Mouse (Mus musculus): Measurements from ENCODE around the gene Crybb2. TPM values are rescaled to one million over a fixed set of nuclear protein-coding genes. Genes with fewer than 3 reads are reported as not detected.

Crybb2 gene
- polyA plus RNA-seq, 1 experiment from 2014 or later: not detected

DNA sequence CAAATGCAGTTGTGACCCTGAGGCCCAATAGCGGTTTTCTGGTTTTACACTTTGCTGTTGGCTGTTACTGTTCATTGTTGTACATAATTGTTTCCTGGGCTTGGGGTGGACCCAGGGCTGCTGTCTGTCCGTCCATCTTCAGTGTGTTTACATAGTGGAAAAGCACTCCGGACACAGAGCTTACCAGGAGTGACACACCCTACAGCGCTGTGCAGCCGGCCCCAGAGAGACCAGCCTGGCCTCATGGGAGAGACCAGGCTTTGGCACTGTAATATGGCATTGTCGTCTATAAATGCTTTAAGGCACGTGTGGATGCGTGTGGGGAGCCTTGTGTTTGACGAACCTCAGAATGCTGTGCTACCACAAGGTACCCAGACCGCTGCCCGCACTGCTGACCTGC is 30.5 kb upstream of the Crybb2 start:
- Histone ChIP-seq H3K9ac (ENCODE audit: low read depth, low read length) (no peak overlapping the region), H3K9me3 (ENCODE audit: control insufficient read depth, low read length) (no peaks in the 10 kb centered on the region), H3K4me3 (ENCODE audit: low read depth, low read length) (no peak overlapping the region), H3K4me2 (replicated peaks; ENCODE audit: low read depth, low read length) (no peak overlapping the region), H3K4me1 (replicated peaks; ENCODE audit: control insufficient read depth, insufficient read depth, low read length) (no peaks in the 10 kb centered on the region), H3K27me3 (ENCODE audit: control insufficient read depth, insufficient read depth, low read length) (no peaks in the 10 kb centered on the region), H3K36me3 (ENCODE audit: control insufficient read depth, insufficient read depth, low read length) (no peaks in the 10 kb centered on the region), H3K27ac (ENCODE audit: low read depth, low read length) (no peak overlapping the region)
- 88% methylated on average over 11 of the region's 11 CpGs for WGBS
- ATAC-seq (ENCODE audit: low FRiP score): no peak
- no peak for DNase-seq (ENCODE audit: low spot score)

DNA sequence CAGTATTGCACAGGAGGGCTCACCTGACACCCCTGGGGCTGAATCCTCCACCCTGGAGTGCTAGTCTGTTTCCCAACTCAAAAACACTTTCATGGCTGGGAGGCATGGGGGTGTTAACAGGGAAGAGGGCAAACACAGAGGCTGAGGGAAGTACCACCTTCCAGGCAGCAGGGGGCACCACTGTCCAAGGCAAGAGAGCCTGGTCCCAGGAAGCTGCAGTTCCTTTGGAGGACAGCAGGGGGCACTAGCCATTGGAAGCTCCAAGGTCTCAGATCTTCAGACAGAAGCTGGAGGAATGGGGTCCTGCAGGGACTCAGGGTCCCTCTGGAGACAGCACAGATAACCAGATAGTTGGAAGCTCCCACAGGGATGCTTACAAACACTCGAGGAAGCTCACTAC is 29.6 kb upstream of the Crybb2 start:
- Histone ChIP-seq H3K27me3 (ENCODE audit: control insufficient read depth, insufficient read depth, low read length) (no peaks in the 10 kb centered on the region), H3K36me3 (ENCODE audit: control insufficient read depth, insufficient read depth, low read length) (no peaks in the 10 kb centered on the region), H3K9ac (ENCODE audit: low read depth, low read length) (no peak overlapping the region), H3K4me1 (replicated peaks; ENCODE audit: control insufficient read depth, insufficient read depth, low read length) (no peaks in the 10 kb centered on the region), H3K9me3 (ENCODE audit: control insufficient read depth, low read length) (no peaks in the 10 kb centered on the region), H3K27ac (ENCODE audit: low read depth, low read length) (no peak overlapping the region), H3K4me3 (ENCODE audit: low read depth, low read length) (no peak overlapping the region), H3K4me2 (replicated peaks; ENCODE audit: low read depth, low read length) (no peak overlapping the region)
- DNase-seq (ENCODE audit: low spot score) (peak; percentile 96), ATAC-seq (ENCODE audit: low FRiP score) (no peak; the same call in 1 of the 2 replicates)
- whole genome bisulfite sequencing: 23% methylated on average over 1 of the region's 1 CpGs

DNA sequence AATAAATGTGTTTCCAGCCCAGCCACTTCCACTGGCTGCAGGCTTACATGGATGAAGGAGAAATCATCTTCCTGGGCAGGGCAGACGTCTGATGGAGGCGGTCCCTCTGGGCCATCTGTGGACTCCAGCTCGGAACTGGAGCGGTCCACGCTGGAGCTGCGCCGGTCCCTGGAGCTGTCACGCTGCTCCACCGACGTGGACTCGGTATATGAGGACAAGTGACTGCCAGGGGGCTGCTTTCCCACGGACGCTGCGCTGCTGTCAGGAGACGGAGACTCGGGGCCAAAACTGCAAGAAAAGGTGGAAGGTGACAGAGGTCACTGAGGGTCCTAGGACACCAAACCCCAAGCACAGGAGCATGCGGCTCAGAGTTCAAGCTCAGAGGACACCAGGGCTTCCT is 27.6 kb upstream of the Crybb2 start:
- no peak overlapping the region for H3K4me3 ChIP-seq (ENCODE audit: low read depth, low read length)
- no peak overlapping the region for H3K4me2 ChIP-seq (replicated peaks; ENCODE audit: low read depth, low read length)
- WGBS: 88% methylated on average over 17 of the region's 17 CpGs

DNA sequence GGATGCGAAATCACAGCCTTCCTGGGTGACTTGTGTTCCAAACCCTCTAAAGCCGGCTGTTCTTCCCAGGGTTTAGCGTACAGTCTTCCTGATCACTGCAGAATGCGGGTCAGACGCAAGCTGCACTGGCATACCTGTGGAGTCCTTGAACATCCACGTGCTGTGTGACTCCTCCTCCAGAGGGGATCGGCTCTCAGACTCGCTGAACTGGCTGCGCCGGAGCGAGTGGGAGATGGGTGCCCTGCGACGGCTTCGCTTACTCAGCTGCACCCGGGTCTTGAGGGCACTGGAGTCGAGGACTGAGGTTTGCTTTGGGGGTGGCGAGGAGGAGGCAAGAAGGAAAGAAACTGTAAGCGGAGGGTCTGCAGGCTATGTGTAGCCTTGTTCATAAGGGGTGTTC is 25.5 kb upstream of the Crybb2 start:
- ATAC-seq (ENCODE audit: low FRiP score) (no peak), DNase-seq (ENCODE audit: low spot score) (no peak)
- no peak overlapping the region for H3K27ac ChIP-seq (ENCODE audit: low read depth, low read length)
- no peaks in the 10 kb centered on the region for H3K36me3 ChIP-seq (ENCODE audit: control insufficient read depth, insufficient read depth, low read length)
- H3K9ac ChIP-seq (ENCODE audit: low read depth, low read length): no peak overlapping the region
- no peaks in the 10 kb centered on the region for H3K9me3 ChIP-seq (ENCODE audit: control insufficient read depth, low read length)
- 90% methylated on average over 18 of the region's 18 CpGs for WGBS
- H3K4me2 ChIP-seq (replicated peaks; ENCODE audit: low read depth, low read length): no peak overlapping the region
- no peaks in the 10 kb centered on the region for H3K27me3 ChIP-seq (ENCODE audit: control insufficient read depth, insufficient read depth, low read length)
- H3K4me1 ChIP-seq (replicated peaks; ENCODE audit: control insufficient read depth, insufficient read depth, low read length): no peaks in the 10 kb centered on the region
- H3K4me3 ChIP-seq (ENCODE audit: low read depth, low read length): no peak overlapping the region

More for the DNA sequence above, 27.6 kb upstream of the Crybb2 start:
- ATAC-seq (ENCODE audit: low FRiP score) (no peak), DNase-seq (ENCODE audit: low spot score) (no peak)
- Histone ChIP-seq H3K9me3 (ENCODE audit: control insufficient read depth, low read length) (no peaks in the 10 kb centered on the region), H3K9ac (ENCODE audit: low read depth, low read length) (no peak overlapping the region), H3K27me3 (ENCODE audit: control insufficient read depth, insufficient read depth, low read length) (no peaks in the 10 kb centered on the region), H3K27ac (ENCODE audit: low read depth, low read length) (no peak overlapping the region), H3K4me1 (replicated peaks; ENCODE audit: control insufficient read depth, insufficient read depth, low read length) (no peaks in the 10 kb centered on the region), H3K36me3 (ENCODE audit: control insufficient read depth, insufficient read depth, low read length) (no peaks in the 10 kb centered on the region)

DNA sequence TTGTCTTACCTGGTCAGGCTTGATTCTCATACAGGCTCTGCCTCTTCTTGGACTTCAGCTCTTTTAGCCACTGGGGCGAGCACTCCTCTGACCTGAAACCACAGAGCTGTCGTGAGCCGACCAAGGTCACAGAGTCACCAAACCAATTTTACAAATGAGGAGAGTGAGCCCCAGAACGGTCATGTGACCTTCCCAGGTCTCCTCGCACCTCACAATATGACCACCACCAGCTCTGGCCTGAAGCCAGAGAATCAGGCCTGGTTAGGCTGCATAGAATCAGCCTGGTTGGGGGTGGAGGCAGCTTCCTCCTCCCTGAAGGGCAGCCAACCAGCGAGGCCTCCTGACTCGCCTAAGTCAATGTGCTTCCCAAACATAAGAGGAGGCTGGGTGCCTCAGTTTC is 22.5 kb upstream of the Crybb2 start:
- Histone ChIP-seq H3K9me3 (ENCODE audit: control insufficient read depth, low read length) (no peaks in the 10 kb centered on the region), H3K4me1 (replicated peaks; ENCODE audit: control insufficient read depth, insufficient read depth, low read length) (no peaks in the 10 kb centered on the region), H3K4me2 (replicated peaks; ENCODE audit: low read depth, low read length) (no peak overlapping the region), H3K9ac (ENCODE audit: low read depth, low read length) (no peak overlapping the region), H3K27me3 (ENCODE audit: control insufficient read depth, insufficient read depth, low read length) (no peaks in the 10 kb centered on the region), H3K4me3 (ENCODE audit: low read depth, low read length) (no peak overlapping the region), H3K36me3 (ENCODE audit: control insufficient read depth, insufficient read depth, low read length) (no peaks in the 10 kb centered on the region), H3K27ac (ENCODE audit: low read depth, low read length) (no peak overlapping the region)
- no peak for DNase-seq (ENCODE audit: low spot score)
- 86% methylated on average over 7 of the region's 7 CpGs for WGBS
- ATAC-seq (ENCODE audit: low FRiP score): no peak

DNA sequence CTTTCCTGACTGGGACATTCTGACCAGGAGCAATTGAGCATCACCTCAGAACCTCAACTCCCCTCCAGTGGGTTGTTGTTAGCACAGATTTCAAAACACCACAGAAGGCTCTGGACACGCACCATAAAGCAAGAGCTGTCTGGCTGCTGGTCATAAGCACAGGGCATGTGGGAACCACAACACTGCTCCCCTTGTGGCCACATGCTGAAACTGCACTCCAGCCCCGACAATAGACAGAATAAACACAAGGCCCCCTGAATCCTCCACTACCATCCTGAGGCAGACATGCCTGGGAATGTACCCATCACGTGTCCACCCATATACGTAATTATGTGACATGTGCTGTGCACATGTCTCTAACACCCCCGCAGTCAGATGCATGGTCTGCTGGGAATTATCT is 21.2 kb upstream of the Crybb2 start:
- WGBS: 70% methylated on average over 5 of the region's 5 CpGs
- ATAC-seq (ENCODE audit: low FRiP score) (peak; percentile 19; the same call in 1 of the 2 replicates), DNase-seq (ENCODE audit: low spot score) (peak; percentile 79)
- Histone ChIP-seq H3K27ac (ENCODE audit: low read depth, low read length) (no peak overlapping the region), H3K4me3 (ENCODE audit: low read depth, low read length) (no peak overlapping the region), H3K9ac (ENCODE audit: low read depth, low read length) (no peak overlapping the region), H3K4me1 (replicated peaks; ENCODE audit: control insufficient read depth, insufficient read depth, low read length) (no peaks in the 10 kb centered on the region), H3K4me2 (replicated peaks; ENCODE audit: low read depth, low read length) (no peak overlapping the region), H3K36me3 (ENCODE audit: control insufficient read depth, insufficient read depth, low read length) (no peaks in the 10 kb centered on the region), H3K27me3 (ENCODE audit: control insufficient read depth, insufficient read depth, low read length) (no peaks in the 10 kb centered on the region), H3K9me3 (ENCODE audit: control insufficient read depth, low read length) (no peaks in the 10 kb centered on the region)

DNA sequence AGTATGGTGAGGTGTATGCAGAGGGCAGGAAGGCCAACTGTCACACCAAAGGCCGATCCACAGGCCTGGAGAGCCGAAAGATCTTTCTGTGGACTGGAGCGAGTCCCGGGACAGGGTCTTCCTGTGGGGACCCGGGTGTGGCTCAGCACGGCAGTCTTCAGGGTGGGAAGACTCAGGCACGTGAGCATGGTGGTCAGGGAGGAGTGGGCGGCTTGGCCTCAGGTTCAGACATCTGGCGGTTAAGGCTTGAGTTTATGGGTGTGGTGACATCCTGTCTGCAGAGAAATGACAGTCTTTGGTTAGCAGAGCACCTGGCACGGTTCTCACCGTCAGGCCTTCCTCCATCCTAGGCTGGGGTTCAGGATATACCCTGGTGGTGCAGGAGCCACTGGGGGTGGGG is 20.8 kb upstream of the Crybb2 start:
- Histone ChIP-seq H3K36me3 (ENCODE audit: control insufficient read depth, insufficient read depth, low read length) (no peaks in the 10 kb centered on the region), H3K4me2 (replicated peaks; ENCODE audit: low read depth, low read length) (no peak overlapping the region), H3K4me3 (ENCODE audit: low read depth, low read length) (no peak overlapping the region), H3K9me3 (ENCODE audit: control insufficient read depth, low read length) (no peaks in the 10 kb centered on the region), H3K4me1 (replicated peaks; ENCODE audit: control insufficient read depth, insufficient read depth, low read length) (no peaks in the 10 kb centered on the region), H3K27ac (ENCODE audit: low read depth, low read length) (no peak overlapping the region), H3K27me3 (ENCODE audit: control insufficient read depth, insufficient read depth, low read length) (no peaks in the 10 kb centered on the region), H3K9ac (ENCODE audit: low read depth, low read length) (no peak overlapping the region)
- 0 out of 2 replicates have a peak, but pooled peaks have one; percentile 7 for ATAC-seq (ENCODE audit: low FRiP score)
- no peak for DNase-seq (ENCODE audit: low spot score)
- WGBS: 93% methylated on average over 11 of the region's 11 CpGs

DNA sequence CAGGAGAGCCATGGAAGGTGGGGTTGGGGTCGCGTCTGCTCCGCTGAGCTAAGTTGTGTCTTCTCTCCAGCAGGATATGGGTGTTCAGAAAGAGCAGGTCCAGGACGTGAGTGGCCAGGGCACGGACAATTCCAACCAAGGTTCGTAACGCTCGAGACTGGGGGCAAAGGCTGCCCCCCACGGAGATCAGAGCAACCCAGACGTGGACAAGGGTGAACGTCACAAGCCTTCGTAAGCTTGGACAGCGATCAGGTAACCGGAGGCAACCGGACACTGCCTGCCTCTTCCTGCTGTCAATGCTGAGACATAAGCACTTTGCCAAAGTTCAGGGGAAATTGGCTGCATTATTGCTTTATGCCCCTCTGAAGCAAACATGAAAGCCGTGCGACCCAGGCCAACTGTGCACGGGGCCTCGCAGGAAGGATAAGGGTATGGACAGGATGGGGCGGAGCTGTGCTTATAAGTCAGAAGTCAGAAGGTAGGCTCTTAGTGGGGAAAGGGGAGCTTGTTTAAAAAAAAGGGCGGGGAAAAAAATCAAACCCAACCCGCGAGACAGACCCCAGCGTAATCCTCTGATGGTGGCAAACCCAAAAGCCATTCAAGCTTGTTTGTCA is 20.3 kb upstream of the Crybb2 start:
- DNase-seq (ENCODE audit: low spot score) (no peak), ATAC-seq (ENCODE audit: low FRiP score) (no peak)
- no peak overlapping the region for H3K4me3 ChIP-seq (ENCODE audit: low read depth, low read length)
- no peaks in the 10 kb centered on the region for H3K36me3 ChIP-seq (ENCODE audit: control insufficient read depth, insufficient read depth, low read length)
- H3K4me2 ChIP-seq (replicated peaks; ENCODE audit: low read depth, low read length): no peak overlapping the region
- H3K27ac ChIP-seq (ENCODE audit: low read depth, low read length): no peak overlapping the region
- H3K4me1 ChIP-seq (replicated peaks; ENCODE audit: control insufficient read depth, insufficient read depth, low read length): no peaks in the 10 kb centered on the region
- 92% methylated on average over 24 of the region's 24 CpGs for WGBS
- H3K9ac ChIP-seq (ENCODE audit: low read depth, low read length): no peak overlapping the region
- H3K9me3 ChIP-seq (ENCODE audit: control insufficient read depth, low read length): no peaks in the 10 kb centered on the region
- no peaks in the 10 kb centered on the region for H3K27me3 ChIP-seq (ENCODE audit: control insufficient read depth, insufficient read depth, low read length)

DNA sequence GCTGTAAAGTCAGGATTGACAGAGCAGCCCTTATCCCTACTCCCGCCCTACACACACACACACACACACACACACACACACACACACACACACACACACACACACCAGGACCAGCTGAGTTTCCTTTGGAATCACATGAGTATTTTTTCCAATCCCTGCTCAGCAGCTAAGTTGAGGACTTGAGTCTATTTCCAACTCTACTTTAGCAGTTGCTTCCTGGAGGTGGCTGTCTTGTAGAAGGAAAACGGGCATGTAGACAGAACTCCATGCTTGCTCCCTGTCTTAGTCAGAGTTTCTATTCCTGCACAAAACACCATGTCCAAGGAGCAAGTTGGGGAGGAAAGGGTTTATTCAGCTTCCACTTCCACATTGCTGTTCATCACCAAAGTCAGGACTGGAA is 17.5 kb upstream of the Crybb2 start:
- no peak for DNase-seq (ENCODE audit: low spot score)
- WGBS: 84% methylated on average over 2 of the region's 2 CpGs
- Histone ChIP-seq H3K27ac (ENCODE audit: low read depth, low read length) (no peak overlapping the region), H3K9me3 (ENCODE audit: control insufficient read depth, low read length) (no peaks in the 10 kb centered on the region), H3K4me3 (ENCODE audit: low read depth, low read length) (no peak overlapping the region), H3K4me1 (replicated peaks; ENCODE audit: control insufficient read depth, insufficient read depth, low read length) (no peaks in the 10 kb centered on the region), H3K4me2 (replicated peaks; ENCODE audit: low read depth, low read length) (no peak overlapping the region), H3K36me3 (ENCODE audit: control insufficient read depth, insufficient read depth, low read length) (no peaks in the 10 kb centered on the region), H3K9ac (ENCODE audit: low read depth, low read length) (no peak overlapping the region), H3K27me3 (ENCODE audit: control insufficient read depth, insufficient read depth, low read length) (no peaks in the 10 kb centered on the region)
- ATAC-seq (ENCODE audit: low FRiP score): no peak
